Mouse (Mus musculus) c-Kit-negative CD71-positive TER-119-positive erythroid progenitor cells, embryonic 14.5 days (primary cell): ENCODE results near the gene Gpr68.

ENCODE experiments used
- DNase-seq: peaks from one replicate; pipeline ENCODE4 v3.0.0-alpha.2; 2013; ENCODE audit warnings: low read depth, low spot score

The Gpr68 gene

GRCm38 (mm10) chr12:100910731-100911130 lies 2.7 kb upstream of the Gpr68 start:
- no peak for DNase-seq

- DNase-seq = no peak
Observed at GRCm38 (mm10) chr12:100909765-100910164, 1.8 kb upstream of the Gpr68 start.

- no peak for DNase-seq
Observed at GRCm38 (mm10) chr12:100908298-100909034, 468 bp upstream of the Gpr68 start.

- DNase-seq = no peak
Observed at GRCm38 (mm10) chr12:100906861-100907260, 1.1 kb downstream of the Gpr68 start.

- no peak for DNase-seq
Observed at GRCm38 (mm10) chr12:100903761-100904160, 4.2 kb downstream of the Gpr68 start.

- no peak for DNase-seq
Observed at GRCm38 (mm10) chr12:100901386-100901785, 6.6 kb downstream of the Gpr68 start.

GRCm38 (mm10) chr12:100900901-100901300 lies 7.1 kb downstream of the Gpr68 start:
- no peak for DNase-seq

GRCm38 (mm10) chr12:100899111-100899640 lies 8.8 kb downstream of the Gpr68 start:
- DNase-seq = no peak

GRCm38 (mm10) chr12:100897736-100898650 lies 10.0 kb downstream of the Gpr68 start:
- no peak for DNase-seq

GRCm38 (mm10) chr12:100896661-100897060 lies 11.3 kb downstream of the Gpr68 start:
- DNase-seq = no peak

- DNase-seq = no peak
Observed at GRCm38 (mm10) chr12:100895504-100895903, 12.5 kb downstream of the Gpr68 start.

- DNase-seq = no peak
Observed at GRCm38 (mm10) chr12:100890548-100890947, 17.4 kb downstream of the Gpr68 start.

GRCm38 (mm10) chr12:100887801-100888258 lies 20.2 kb downstream of the Gpr68 start:
- DNase-seq = no peak

- no peak for DNase-seq
Observed at GRCm38 (mm10) chr12:100886877-100887276, 21.1 kb downstream of the Gpr68 start.

GRCm38 (mm10) chr12:100885585-100885984 lies 22.4 kb downstream of the Gpr68 start:
- DNase-seq = no peak

- DNase-seq = no peak
Observed at GRCm38 (mm10) chr12:100883168-100883567, 24.8 kb downstream of the Gpr68 start.

GRCm38 (mm10) chr12:100878556-100878955 lies 29.4 kb downstream of the Gpr68 start:
- DNase-seq = no peak

GRCm38 (mm10) chr12:100877936-100878335 lies 30.1 kb downstream of the Gpr68 start:
- DNase-seq = no peak

- no peak for DNase-seq
Observed at GRCm38 (mm10) chr12:100875960-100876359, 32.0 kb downstream of the Gpr68 start.

- DNase-seq = no peak
Observed at GRCm38 (mm10) chr12:100875553-100875952, 32.4 kb downstream of the Gpr68 start.

- DNase-seq = no peak
Observed at GRCm38 (mm10) chr12:100873612-100874011, 34.4 kb downstream of the Gpr68 start.

- DNase-seq = no peak
Observed at GRCm38 (mm10) chr12:100871841-100872240, 36.2 kb downstream of the Gpr68 start.
